Mouse (Mus musculus): ENCODE measurements at regions not wholly inside any gene's neighbourhood (a gene's known extent, or its start where the extent isn't known, plus 50 kb on each side); places are given as distances from the start of the nearest gene placed in this dataset.
"Not testable (repeated sequence)": the region's sequence is repeated elsewhere in the genome, so short reads cannot be mapped to it uniquely, and the experiment has no call there.

DNA sequence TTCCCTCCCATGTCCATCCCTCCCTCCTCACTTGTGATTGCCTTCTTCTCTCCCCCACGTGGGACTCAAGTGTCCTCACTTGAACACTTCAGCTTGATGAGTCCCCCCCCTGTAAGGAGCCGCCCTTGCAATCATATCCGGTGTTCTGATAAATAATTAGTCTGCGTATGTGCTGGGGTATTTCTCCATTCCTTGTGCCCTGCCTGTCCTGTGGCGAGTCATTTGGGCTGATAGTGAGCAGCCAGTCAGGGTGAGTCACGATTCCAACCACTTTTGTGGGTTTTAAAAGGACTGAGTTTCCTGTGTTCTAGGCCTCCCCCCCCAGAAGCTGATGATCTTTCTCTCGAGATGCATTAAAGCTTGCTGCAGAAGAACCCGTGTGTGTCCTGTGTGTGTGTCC, 820.9 kb downstream of the Kcnt2 start:
- WGBS: 90% methylated on average over 8 of the region's 8 CpGs
- not testable (repeated sequence) for H3K36me3 ChIP-seq (replicated peaks); H3K27me3 ChIP-seq; H3K4me1 ChIP-seq; H3K27ac ChIP-seq; H3K9me3 ChIP-seq; H3K9ac ChIP-seq; H3K4me3 ChIP-seq (replicated peaks); ATAC-seq (ENCODE audit: low FRiP score); H3K4me2 ChIP-seq

DNA sequence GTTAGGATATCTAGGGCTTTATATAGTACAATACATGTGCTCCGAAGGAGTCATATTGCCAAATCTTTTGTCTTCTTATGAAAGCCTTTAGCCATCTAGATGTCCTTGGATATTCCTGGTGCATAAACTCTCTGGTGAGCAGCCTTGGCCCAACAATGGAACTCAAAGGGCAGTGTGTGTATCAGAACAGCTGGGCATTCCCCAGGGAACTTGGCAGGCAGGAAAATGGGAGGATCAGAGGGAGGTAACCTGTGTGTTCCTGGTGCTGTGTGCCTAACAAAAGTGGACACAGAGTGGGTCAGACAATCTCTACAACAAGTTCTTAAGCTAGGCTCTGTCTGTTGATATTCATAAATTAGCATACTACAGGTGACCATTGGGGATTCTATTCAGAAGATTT, 851.6 kb downstream of the Kcnt2 start:
- H3K4me1 ChIP-seq: no peaks in the 10 kb centered on the region
- no peak overlapping the region for H3K9ac ChIP-seq
- no peak overlapping the region for H3K27ac ChIP-seq
- no peaks in the 10 kb centered on the region for H3K9me3 ChIP-seq
- 95% methylated on average over 1 of the region's 1 CpGs for WGBS
- no peaks in the 10 kb centered on the region for H3K27me3 ChIP-seq
- no peak overlapping the region for H3K4me3 ChIP-seq (replicated peaks)
- no peak for ATAC-seq (ENCODE audit: low FRiP score)
- H3K4me2 ChIP-seq: no peak overlapping the region
- no peaks in the 10 kb centered on the region for H3K36me3 ChIP-seq (replicated peaks)

DNA sequence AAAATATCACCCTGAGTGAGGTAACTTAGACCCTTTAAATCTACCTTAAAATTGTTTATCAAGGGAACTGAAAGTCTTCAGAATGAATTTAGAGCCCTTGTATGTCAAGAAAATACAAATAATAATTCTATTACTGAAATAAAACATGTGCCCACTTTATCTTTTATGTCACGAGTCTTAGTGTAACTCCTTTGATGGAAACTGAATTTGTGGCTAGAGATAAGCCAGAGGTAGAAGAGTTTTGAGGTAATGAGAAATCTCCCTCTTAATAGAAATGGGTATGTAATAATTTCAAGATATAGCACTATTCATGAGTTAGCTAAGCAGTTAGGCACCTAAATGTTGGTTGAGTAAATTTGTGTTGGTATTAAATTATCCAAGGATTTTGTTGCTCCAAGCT, 856.6 kb downstream of the Kcnt2 start:
- no peak overlapping the region for H3K4me2 ChIP-seq
- no peak for ATAC-seq (ENCODE audit: low FRiP score)
- WGBS: 90% methylated on average over 1 of the region's 1 CpGs
- H3K27me3 ChIP-seq: no peaks in the 10 kb centered on the region
- H3K36me3 ChIP-seq (replicated peaks): no peaks in the 10 kb centered on the region
- H3K4me3 ChIP-seq (replicated peaks): no peak overlapping the region
- no peaks in the 10 kb centered on the region for H3K9me3 ChIP-seq
- no peak overlapping the region for H3K27ac ChIP-seq
- no peaks in the 10 kb centered on the region for H3K4me1 ChIP-seq
- no peak overlapping the region for H3K9ac ChIP-seq

DNA sequence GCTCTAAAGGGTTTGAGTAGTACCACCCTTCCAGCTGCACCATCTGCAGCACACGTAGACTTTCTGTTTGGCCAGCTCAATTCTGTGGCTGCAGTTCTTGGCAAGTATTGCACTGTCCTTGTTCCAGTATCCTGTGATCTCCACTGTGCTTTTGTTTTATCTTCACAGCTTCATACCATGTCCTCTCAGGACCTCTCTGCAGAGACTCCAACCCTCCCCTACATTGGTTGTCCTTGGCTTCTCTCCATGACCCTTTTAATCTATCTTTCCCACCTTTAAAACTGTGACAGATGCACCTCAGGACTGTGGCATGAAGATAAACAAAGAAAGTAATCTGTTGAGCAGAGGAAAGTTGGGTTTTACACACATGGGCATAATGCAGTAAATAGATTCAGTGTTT, 858.1 kb downstream of the Kcnt2 start:
- no peaks in the 10 kb centered on the region for H3K27me3 ChIP-seq
- H3K4me1 ChIP-seq: no peaks in the 10 kb centered on the region
- H3K4me2 ChIP-seq: no peak overlapping the region
- H3K9ac ChIP-seq: no peak overlapping the region
- no peak overlapping the region for H3K4me3 ChIP-seq (replicated peaks)
- H3K9me3 ChIP-seq: no peaks in the 10 kb centered on the region
- no peaks in the 10 kb centered on the region for H3K36me3 ChIP-seq (replicated peaks)
- no peak overlapping the region for H3K27ac ChIP-seq
- ATAC-seq (ENCODE audit: low FRiP score): no peak
- 61% methylated on average over 1 of the region's 1 CpGs for WGBS

DNA sequence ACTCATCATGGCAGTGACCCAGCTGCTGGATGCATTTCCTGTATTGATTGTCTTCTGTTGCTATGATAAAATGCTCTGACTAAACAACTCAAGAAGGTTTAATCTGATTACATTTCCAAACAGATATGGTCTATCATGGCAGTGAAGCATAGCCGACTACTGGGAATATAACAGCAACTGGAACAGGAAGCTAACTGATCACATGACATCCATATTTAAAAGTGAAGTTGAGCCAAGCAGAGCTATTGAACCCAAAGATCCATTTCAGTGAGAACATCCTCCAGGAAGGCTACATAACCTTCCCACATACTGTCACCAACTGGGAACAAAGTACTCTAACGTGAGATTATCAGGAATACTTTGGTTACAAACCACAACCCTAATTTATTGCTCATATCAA, 858.7 kb downstream of the Kcnt2 start:
- Histone ChIP-seq H3K9me3 (no peaks in the 10 kb centered on the region), H3K4me3 (replicated peaks) (no peak overlapping the region), H3K36me3 (replicated peaks) (no peaks in the 10 kb centered on the region), H3K9ac (no peak overlapping the region), H3K4me1 (no peaks in the 10 kb centered on the region), H3K27me3 (no peaks in the 10 kb centered on the region), H3K27ac (no peak overlapping the region), H3K4me2 (no peak overlapping the region)
- 91% methylated on average over 2 of the region's 2 CpGs for WGBS
- ATAC-seq (ENCODE audit: low FRiP score): no peak

DNA sequence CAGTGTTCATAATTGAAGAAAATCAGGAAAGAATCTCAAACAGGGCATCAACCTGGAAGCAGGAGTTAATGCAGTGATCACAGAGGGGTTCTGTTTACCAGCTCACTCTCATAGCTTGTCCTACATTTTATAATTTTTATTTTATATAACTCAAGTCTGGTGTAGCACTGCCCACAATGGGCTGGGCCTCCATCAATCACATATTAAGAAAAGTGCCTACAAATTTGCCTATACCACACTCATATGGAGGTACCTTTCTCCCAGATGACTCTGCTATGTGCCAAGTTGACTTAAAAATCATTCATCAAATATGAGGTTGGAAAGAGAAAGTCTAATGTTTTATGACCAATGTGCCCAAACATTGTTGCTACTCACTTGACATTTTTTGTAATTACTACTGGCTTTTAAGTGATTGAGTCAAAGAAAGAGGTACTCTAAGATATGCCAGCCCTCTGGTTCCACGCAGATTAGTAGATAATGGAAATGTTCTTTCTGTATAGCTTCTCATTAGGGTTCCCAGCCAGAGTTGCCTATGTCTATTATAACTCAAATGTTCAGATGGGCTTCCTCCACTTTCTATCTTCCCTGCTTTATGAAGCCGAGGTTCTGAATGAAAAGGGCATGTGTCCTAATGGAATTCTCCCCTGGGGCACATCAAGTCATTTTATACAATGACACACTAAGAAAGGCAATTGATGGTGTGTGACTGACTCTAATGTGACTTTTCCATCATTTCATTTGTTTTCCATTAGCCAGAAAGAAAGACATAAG, 891.0 kb downstream of the Kcnt2 start:
- H3K36me3 ChIP-seq (replicated peaks): no peaks in the 10 kb centered on the region
- WGBS: 46% methylated on average over 2 of the region's 2 CpGs
- no peak overlapping the region for H3K4me3 ChIP-seq (replicated peaks)
- H3K4me1 ChIP-seq: no peaks in the 10 kb centered on the region
- no peak overlapping the region for H3K4me2 ChIP-seq
- no peaks in the 10 kb centered on the region for H3K9me3 ChIP-seq
- H3K27ac ChIP-seq: no peak overlapping the region
- ATAC-seq (ENCODE audit: low FRiP score): 0 out of 2 replicates have a peak, but pooled peaks have one; percentile 11
- H3K27me3 ChIP-seq: no peaks in the 10 kb centered on the region
- H3K9ac ChIP-seq: no peak overlapping the region

DNA sequence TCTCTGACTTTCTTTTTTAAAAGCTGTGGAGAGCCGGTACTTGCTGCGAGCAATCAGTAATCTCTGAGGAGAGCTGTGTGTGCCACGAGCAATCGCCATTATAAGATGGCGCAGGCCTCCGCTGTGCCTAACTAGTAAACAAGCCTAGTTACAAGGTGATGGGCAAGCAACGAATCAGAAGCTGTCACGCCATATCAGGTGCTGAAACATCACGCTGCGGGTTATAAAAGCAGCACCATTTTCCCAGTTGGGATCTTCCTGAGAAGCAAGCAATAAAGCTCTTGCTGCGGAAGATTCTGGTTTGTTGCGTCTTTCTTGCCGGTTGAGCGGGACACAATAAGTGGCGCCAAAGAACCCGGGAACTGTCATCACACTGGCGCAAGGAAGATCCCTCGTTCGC, 894.2 kb downstream of the Kcnt2 start:
- H3K4me1 ChIP-seq; H3K9me3 ChIP-seq; H3K27ac ChIP-seq; ATAC-seq (ENCODE audit: low FRiP score); H3K27me3 ChIP-seq; H3K4me2 ChIP-seq; H3K4me3 ChIP-seq (replicated peaks); H3K9ac ChIP-seq; H3K36me3 ChIP-seq (replicated peaks): not testable (repeated sequence)
- 97% methylated on average over 19 of the region's 19 CpGs for WGBS

DNA sequence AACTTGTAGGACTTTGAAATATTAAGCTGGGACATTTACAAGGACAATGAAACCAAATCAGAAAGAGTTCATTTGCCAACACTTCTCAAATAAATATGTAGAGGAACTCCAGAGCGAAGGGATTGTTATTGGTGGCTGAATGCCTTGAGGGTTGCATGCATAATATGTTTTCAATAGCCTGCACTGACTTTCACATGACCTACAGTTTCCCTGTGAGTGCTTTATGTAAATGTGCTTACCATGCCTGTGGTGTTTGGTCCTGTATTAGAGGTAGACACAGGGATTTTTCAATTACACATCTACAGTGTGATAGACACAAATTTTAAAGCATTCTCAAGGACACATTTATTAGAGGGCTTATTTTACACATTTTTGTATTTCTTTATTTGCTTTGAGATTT, 899.8 kb downstream of the Kcnt2 start:
- 61% methylated on average over 1 of the region's 1 CpGs for WGBS
- Histone ChIP-seq H3K27me3 (no peaks in the 10 kb centered on the region), H3K9ac (no peak overlapping the region), H3K36me3 (replicated peaks) (no peaks in the 10 kb centered on the region), H3K4me2 (no peak overlapping the region), H3K4me1 (no peaks in the 10 kb centered on the region), H3K9me3 (no peaks in the 10 kb centered on the region), H3K4me3 (replicated peaks) (no peak overlapping the region), H3K27ac (no peak overlapping the region)
- ATAC-seq (ENCODE audit: low FRiP score): no peak

DNA sequence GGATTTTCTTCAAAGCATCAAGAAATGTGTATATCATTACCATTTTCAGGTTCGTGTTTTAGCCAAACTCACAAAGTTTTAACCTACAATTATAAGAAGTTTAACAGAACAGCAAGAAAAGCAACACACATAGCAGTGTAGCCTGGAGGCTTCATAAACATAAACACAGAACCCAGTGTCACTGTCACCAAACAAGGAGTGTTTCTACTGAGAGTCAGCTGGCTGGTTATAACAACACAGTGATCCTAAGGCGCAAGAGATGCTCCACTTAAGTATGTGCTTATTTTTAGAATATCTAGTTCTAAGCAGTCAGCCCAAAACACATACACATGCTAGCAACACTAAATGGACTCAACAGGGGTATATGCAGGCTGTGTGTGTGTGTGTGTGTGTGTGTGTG, 903.9 kb downstream of the Kcnt2 start:
- Histone ChIP-seq H3K4me1 (no peaks in the 10 kb centered on the region), H3K9me3 (no peaks in the 10 kb centered on the region), H3K27ac (no peak overlapping the region), H3K4me3 (replicated peaks) (no peak overlapping the region), H3K9ac (no peak overlapping the region), H3K4me2 (no peak overlapping the region), H3K27me3 (no peaks in the 10 kb centered on the region), H3K36me3 (replicated peaks) (no peaks in the 10 kb centered on the region)
- 89% methylated on average over 2 of the region's 2 CpGs for WGBS
- no peak for ATAC-seq (ENCODE audit: low FRiP score)

DNA sequence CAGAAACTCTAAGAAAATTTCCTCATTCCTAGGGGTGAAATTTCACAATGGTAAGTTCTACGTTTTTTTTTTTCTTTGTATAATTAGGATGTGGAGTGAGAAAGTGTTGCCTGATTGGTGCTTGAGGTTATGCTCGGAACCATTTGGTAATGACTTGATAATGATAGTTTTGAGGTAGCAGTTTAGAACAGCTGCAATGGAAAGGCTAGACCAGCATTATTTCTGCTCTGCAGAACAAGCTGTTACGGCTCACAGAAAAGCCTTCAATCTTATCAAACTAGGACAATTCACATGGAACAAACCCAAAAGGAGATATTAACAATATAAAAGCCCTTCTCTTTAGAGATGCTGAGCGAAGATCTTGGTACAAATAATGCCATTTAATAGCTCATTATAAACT, 908.6 kb downstream of the Kcnt2 start:
- H3K27ac ChIP-seq: no peak overlapping the region
- H3K36me3 ChIP-seq (replicated peaks): no peaks in the 10 kb centered on the region
- ATAC-seq (ENCODE audit: low FRiP score): peak; percentile 36; the same call in 1 of the 2 replicates
- H3K9ac ChIP-seq: no peak overlapping the region
- no peak overlapping the region for H3K4me3 ChIP-seq (replicated peaks)
- no peak overlapping the region for H3K4me2 ChIP-seq
- H3K4me1 ChIP-seq: no peaks in the 10 kb centered on the region
- WGBS: 65% methylated on average over 4 of the region's 4 CpGs
- no peaks in the 10 kb centered on the region for H3K9me3 ChIP-seq
- no peaks in the 10 kb centered on the region for H3K27me3 ChIP-seq

DNA sequence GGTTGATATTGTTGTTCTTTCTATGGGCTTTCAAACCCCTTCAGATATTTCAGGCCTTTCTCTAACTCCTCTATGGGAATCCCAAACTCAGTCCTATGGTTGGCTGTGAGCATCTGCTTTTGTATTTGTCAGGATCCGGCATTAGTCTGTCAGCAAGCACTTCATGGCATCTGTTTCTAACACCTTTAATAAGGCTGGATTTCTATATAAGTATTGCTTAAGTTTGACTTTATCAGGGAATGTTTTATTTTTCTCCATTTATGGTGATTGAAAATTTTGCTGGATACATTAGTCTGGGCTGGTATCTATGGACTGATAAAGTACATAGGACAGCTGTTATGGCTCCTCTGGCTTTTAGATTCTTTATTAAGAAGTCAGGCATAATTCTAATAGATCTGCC, 915.8 kb downstream of the Kcnt2 start:
- Histone ChIP-seq H3K9ac (no peak overlapping the region), H3K4me1 (no peaks in the 10 kb centered on the region), H3K36me3 (replicated peaks) (no peaks in the 10 kb centered on the region), H3K27me3 (no peaks in the 10 kb centered on the region), H3K27ac (no peak overlapping the region), H3K4me2 (no peak overlapping the region), H3K4me3 (replicated peaks) (no peak overlapping the region), H3K9me3 (no peaks in the 10 kb centered on the region)
- ATAC-seq (ENCODE audit: low FRiP score): no peak
- 92% methylated on average over 1 of the region's 1 CpGs for WGBS

Data from forebrain, embryonic 12.5 days (tissue).